ENCODE assay signal across 13 mouse cellular contexts in the genomic region with DNA sequence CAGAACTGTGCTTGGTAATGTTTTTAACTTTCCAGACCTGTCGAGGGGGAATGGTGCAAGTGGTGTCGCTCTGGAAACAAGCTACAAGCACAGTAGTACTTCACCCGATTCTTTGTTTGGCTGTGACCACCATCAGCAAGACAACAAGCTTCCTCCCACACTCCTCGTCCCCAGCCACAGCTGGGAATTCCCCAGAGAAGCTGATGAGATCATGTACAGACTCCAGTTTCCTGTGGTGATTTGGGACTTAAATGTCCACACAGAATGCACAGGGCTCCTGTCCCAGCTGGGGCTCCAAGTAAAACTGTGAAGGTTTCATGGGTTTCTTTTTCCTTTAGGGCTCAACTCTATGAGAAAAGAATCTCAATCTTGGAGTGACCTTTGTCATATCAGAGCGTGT. TPM values are rescaled to one million over a fixed set of nuclear protein-coding genes. Genes with fewer than 3 reads are reported as not detected.
DNase-seq lines count a peak whose midpoint lies in the region; ATAC-seq lines count a peak whose summit lies in the region.
"Had no signal": no experiment of that assay in that cellular context is flagged by ENCODE, and none has a peak within 500 bp of the region (broad histone marks: within the 10 kb centered on the region; RNA-seq: fewer than 3 reads in every experiment).

No protein-coding gene starts in this region.

- H3K4me3 ChIP-seq in lung, embryonic 16.5 days (ENCODE audit: low read length): no peak overlapping the region
- H3K4me3 ChIP-seq in liver, embryonic 12.5 days: no peak overlapping the region
- H3K4me3 ChIP-seq: erythroblast, embryonic 14.5 days; hindbrain, embryonic 10.5 days; midbrain, embryonic 10.5 days; neural tube, embryonic 15.5 days had no signal

- no peak for ATAC-seq in CD4-positive, CD25-positive, alpha-beta regulatory T cell, adult 4 months
- peak; percentile 60; the same call in 1 of the 2 replicates for ATAC-seq in lung, embryonic 16.5 days (ENCODE audit: low read depth)
- no peak for ATAC-seq in erythroblast, adult 5-6 weeks (replicated peaks; ENCODE audit: low FRiP score, poor library complexity, severe bottlenecking)
- ATAC-seq in liver, embryonic 12.5 days: no peak

- no peaks in the 10 kb centered on the region for H3K36me3 ChIP-seq in lung, embryonic 16.5 days (ENCODE audit: control insufficient read depth, insufficient read depth, low read length)
- no peaks in the 10 kb centered on the region for H3K36me3 ChIP-seq in liver, embryonic 12.5 days
- H3K36me3 ChIP-seq: hindbrain, embryonic 10.5 days; midbrain, embryonic 10.5 days; neural tube, embryonic 15.5 days had no signal

- H3K9me3 ChIP-seq in lung, embryonic 16.5 days (ENCODE audit: control insufficient read depth, low read length): no peaks in the 10 kb centered on the region
- no peaks in the 10 kb centered on the region for H3K9me3 ChIP-seq in liver, embryonic 12.5 days (replicated peaks)
- H3K9me3 ChIP-seq: midbrain, embryonic 10.5 days; neural tube, embryonic 15.5 days had no signal

- no peak overlapping the region for H3K4me2 ChIP-seq in lung, embryonic 16.5 days (ENCODE audit: low read depth, low read length)
- H3K4me2 ChIP-seq in liver, embryonic 12.5 days: no peak overlapping the region
- H3K4me2 ChIP-seq: neural tube, embryonic 15.5 days had no signal

- 46% methylated on average over 5 of the region's 5 CpGs for WGBS in lung, embryonic 16.5 days
- WGBS in liver, embryonic 12.5 days (ENCODE audit: insufficient replicate concordance): 43% methylated on average over 5 of the region's 5 CpGs

- H3K27me3 ChIP-seq in lung, embryonic 16.5 days (ENCODE audit: control insufficient read depth, insufficient read depth, low read depth, low read length): no peaks in the 10 kb centered on the region
- H3K27me3 ChIP-seq in liver, embryonic 12.5 days (replicated peaks): no peaks in the 10 kb centered on the region
- H3K27me3 ChIP-seq: neural tube, embryonic 15.5 days had no signal

- H3K9ac ChIP-seq in lung, embryonic 16.5 days (ENCODE audit: low read length): no peak overlapping the region
- no peak overlapping the region for H3K9ac ChIP-seq in liver, embryonic 12.5 days
- H3K9ac ChIP-seq: neural tube, embryonic 15.5 days had no signal

- H3K27ac ChIP-seq in lung, embryonic 16.5 days (ENCODE audit: low read length): peak overlapping the region; percentile 10; the same call in 1 of the 2 replicates
- no peak overlapping the region for H3K27ac ChIP-seq in liver, embryonic 12.5 days
- H3K27ac ChIP-seq: hindbrain, embryonic 10.5 days; midbrain, embryonic 10.5 days; neural tube, embryonic 15.5 days had no signal

- no peaks in the 10 kb centered on the region for H3K4me1 ChIP-seq in lung, embryonic 16.5 days (replicated peaks; ENCODE audit: control insufficient read depth, insufficient read depth, low read length)
- no peaks in the 10 kb centered on the region for H3K4me1 ChIP-seq in liver, embryonic 12.5 days

- DNase-seq in CD4-positive, CD25-positive, alpha-beta regulatory T cell, adult 2 months (ENCODE audit: low read depth, low spot score): peak; percentile 11
- DNase-seq in adipocyte (ENCODE audit: low spot score): peak; percentile 52
- DNase-seq in heart, postnatal 36 days: peak; percentile 42 to 56
- DNase-seq in cerebellum, postnatal 10 days: no peak
- DNase-seq: cerebellum, adult 8-10 months had no signal

- intact Hi-C loops in heart, postnatal 36 days (cut with DNase I): no loop called here

RNA-seq across cellular contexts. Expression of a gene that starts 28.9 kb away (rescaled TPM):
- polyA plus RNA-seq in CD4-positive, CD25-positive, alpha-beta regulatory T cell, adult 4 months (2017; shearing (Covaris generic)): 1 to 10 TPM in 1 of 2 experiments, under 1 TPM in 1; 0.19 to 1.3 TPM
- total RNA-seq in heart, postnatal 36 days (2021): 10 to 100 TPM; 11.3 to 11.8 TPM
- 26.4 and 27.8 TPM in 2 replicates for polyA plus RNA-seq in lung, embryonic 16.5 days (2015; fragmentation: Nextera tagmentation; extraction: Ambion mirVana)
- total RNA-seq in erythroblast, adult 5-6 weeks (2015; ENCODE audit: low replicate concordance): 0.21 TPM in 1 of 2 replicates, not detected in the other
- total RNA-seq in erythroblast, adult 5-6 weeks (2017; ENCODE audit: low replicate concordance): 0.51 TPM in 1 of 2 replicates, not detected in the other
- 1.7 and 2.3 TPM in 2 replicates for polyA plus RNA-seq in liver, embryonic 12.5 days (2016; fragmentation: Nextera tagmentation; extraction: Ambion mirVana)
- polyA plus RNA-seq: erythroblast, embryonic 14.5 days had no signal

Comparison
In these comparisons a context has a peak if more than half of its experiments do, and no peak if none do; other contexts are left out.
1. DNase-seq: peak in CD4-positive, CD25-positive, alpha-beta regulatory T cell, adult 2 months (single experiment), adipocyte (single experiment) and heart, postnatal 36 days (2 of 2); none in cerebellum, postnatal 10 days (0 of 2).